Mouse (Mus musculus) limb, embryonic 10.5 days (tissue): ENCODE data around the gene Taf1d. TPM values are rescaled to one million over a fixed set of nuclear protein-coding genes. Genes with fewer than 3 reads are reported as not detected.
"Not testable (repeated sequence)": the region's sequence is repeated elsewhere in the genome, so short reads cannot be mapped to it uniquely, and the experiment has no call there.

ENCODE experiments used
- DNase-seq: peaks from one replicate; pipeline ENCODE4 v3.0.0-alpha.2; 2017; ENCODE audit warnings: low spot score
- H3K27ac ChIP-seq: fragments of 300-500 bp; sonication (generic); 2 replicates; pipeline ENCODE4 v1.5.1; 2016; ENCODE audit warnings: mild to moderate bottlenecking
- H3K27me3 ChIP-seq: fragments of 300-500 bp; sonication (generic); 2 replicates; pipeline ENCODE4 v1.6.1; 2016; ENCODE audit warnings: low read depth, mild to moderate bottlenecking; ENCODE audit not compliant: poor library complexity, severe bottlenecking
- H3K36me3 ChIP-seq: fragments of 300-500 bp; sonication (generic); 2 replicates; pipeline ENCODE4 v1.6.1; 2016; ENCODE audit warnings: mild to moderate bottlenecking, moderate library complexity
- H3K4me1 ChIP-seq: fragments of 300-500 bp; sonication (generic); 2 replicates; pipeline ENCODE4 v1.6.1; 2016
- H3K4me3 ChIP-seq: fragments of 300-500 bp; sonication (generic); 2 replicates; pipeline ENCODE4 v1.5.1; 2016; ENCODE audit warnings: mild to moderate bottlenecking, moderate library complexity
- H3K9me3 ChIP-seq: fragments of 300-500 bp; sonication (generic); replicated peaks from 2 replicates; pipeline ENCODE4 v1.6.1; 2016; ENCODE audit warnings: mild to moderate bottlenecking
- WGBS: fragments of 180-500 bp; shearing (Covaris S2); methylation state at CpG from one replicate; pipeline ENCODE4 v1.1.7; 2016; 5-methylcytosine and 5-hydroxymethylcytosine counted together
- polyA plus RNA-seq: library from polyadenylated mRNA; unstranded; fragments of >200 nt; fragmentation: Nextera tagmentation; extraction: Ambion mirVana; gene quantifications from 2 replicates; pipeline ENCODE4 v1.2.1, GENCODE M21; 2016

The Taf1d gene
- polyA plus RNA-seq, 1 experiment from 2014 or later: 90.8 TPM

DNA sequence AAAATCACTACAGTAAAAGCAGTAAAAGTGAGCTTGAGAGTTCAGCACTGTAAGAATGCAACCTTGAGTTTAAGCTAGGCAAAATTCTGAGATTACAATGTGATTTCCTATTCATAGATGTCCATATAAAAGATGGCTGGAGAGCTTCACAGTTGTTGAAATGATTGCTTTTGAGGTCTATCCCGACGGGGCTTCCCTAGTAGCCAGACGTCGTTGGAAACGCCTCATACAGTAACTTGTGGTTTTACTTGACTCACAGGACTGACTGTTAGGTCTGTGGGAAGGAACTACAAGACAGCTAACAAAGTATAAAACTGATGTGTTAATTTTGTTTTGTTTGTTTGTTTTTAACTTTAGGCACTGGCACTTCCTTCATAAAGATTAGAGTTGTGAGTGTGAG is 7.6 kb downstream of the Taf1d start:
- H3K36me3 ChIP-seq: peaks cover 99% of the 10 kb centered on the region
- H3K27ac ChIP-seq: no peak overlapping the region
- WGBS: 91% methylated on average over 5 of the region's 5 CpGs
- H3K4me3 ChIP-seq: no peak overlapping the region
- DNase-seq: no peak
- H3K27me3 ChIP-seq: no peaks in the 10 kb centered on the region
- no peaks in the 10 kb centered on the region for H3K9me3 ChIP-seq
- 0 out of 2 replicates have a peak, but pooled peaks cover 5% of the 10 kb centered on the region for H3K4me1 ChIP-seq

- H3K9me3 ChIP-seq: no peaks in the 10 kb centered on the region
- WGBS: 100% methylated on average over 1 of the region's 1 CpGs
- H3K27ac ChIP-seq: no peak overlapping the region
- H3K36me3 ChIP-seq: peaks cover 96% of the 10 kb centered on the region
- no peak overlapping the region for H3K4me3 ChIP-seq
- H3K4me1 ChIP-seq: no peaks in the 10 kb centered on the region
- no peak for DNase-seq
- no peaks in the 10 kb centered on the region for H3K27me3 ChIP-seq
Observed at GRCm38 (mm10) chr9:15314619-15315018, 8.6 kb downstream of the Taf1d start.

DNA sequence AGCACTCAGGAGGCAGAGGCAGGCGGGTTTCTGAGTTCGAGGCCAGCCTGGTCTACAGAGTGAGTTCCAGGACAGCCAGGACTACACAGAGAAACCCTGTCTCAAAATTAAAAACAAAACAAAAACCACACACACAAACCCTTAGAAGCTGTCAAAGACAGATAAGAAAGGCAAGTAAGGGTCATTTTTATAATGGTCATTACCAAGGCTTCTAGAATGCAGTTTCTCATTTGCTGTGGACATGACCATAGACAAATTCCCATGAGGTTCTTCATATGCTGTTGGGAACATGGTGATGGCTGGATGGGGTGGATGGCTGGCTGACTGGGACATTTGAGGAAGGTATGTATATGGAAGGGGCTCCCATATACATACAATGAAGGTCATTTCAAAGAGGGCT is 10.3 kb downstream of the Taf1d start:
- not testable (repeated sequence) for H3K4me1 ChIP-seq, H3K4me3 ChIP-seq, H3K27ac ChIP-seq, DNase-seq, H3K9me3 ChIP-seq, H3K27me3 ChIP-seq
- H3K36me3 ChIP-seq: peaks cover 96% of the 10 kb centered on the region
- 93% methylated on average over 2 of the region's 2 CpGs for WGBS

DNA sequence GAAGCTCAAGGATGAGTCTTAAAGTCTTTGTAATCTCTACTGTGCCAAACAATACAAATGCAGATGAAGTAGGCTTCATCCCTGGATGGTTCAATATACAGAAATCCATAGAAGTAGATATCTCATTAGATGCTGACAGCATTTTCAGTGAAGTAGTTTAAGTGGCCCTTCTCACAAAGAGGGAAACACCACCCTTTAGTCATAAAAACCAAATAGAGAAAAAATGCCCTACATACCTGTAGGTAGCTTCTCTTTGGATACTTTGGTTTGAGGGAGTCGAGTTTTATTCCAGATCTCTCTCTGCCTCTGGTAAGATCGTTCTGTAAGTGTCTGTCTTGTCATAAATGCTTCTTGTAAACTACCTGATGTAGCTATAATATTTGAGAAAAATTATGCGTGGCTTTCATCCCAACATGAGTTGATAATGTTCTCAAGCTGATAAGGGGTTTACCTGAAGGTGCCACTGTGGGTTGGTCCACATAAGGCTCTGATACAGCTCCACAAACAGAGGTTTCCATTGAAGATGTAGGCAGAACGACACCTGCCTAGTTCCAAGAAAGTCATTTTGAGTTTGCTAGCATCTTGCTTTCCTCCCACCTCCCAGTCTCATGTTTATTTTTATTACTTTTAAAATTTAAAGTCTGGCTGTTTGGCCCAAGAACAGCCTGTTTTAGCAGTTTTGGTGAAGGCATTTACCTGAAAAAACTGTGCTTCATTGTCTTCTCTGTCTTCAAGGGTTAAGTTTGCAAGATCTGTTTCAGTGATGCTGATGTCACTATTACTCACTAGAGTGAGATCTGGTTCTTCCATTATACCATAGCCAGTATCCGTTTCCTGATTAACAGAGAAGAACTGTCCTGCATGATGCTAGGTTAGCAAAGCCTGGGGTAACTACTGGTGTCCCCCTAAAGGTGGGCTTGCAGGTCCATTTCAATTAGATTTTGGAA is 11.5 kb downstream of the Taf1d start:
- no peak for DNase-seq
- Histone ChIP-seq H3K36me3 (peaks cover 96% of the 10 kb centered on the region), H3K4me3 (no peak overlapping the region), H3K27ac (no peak overlapping the region), H3K9me3 (no peaks in the 10 kb centered on the region), H3K27me3 (no peaks in the 10 kb centered on the region), H3K4me1 (no peaks in the 10 kb centered on the region)
- WGBS: 54% methylated on average over 5 of the region's 5 CpGs

- Histone ChIP-seq H3K36me3 (peaks cover 96% of the 10 kb centered on the region), H3K4me1 (no peaks in the 10 kb centered on the region), H3K27ac (no peak overlapping the region), H3K4me3 (no peak overlapping the region), H3K9me3 (no peaks in the 10 kb centered on the region), H3K27me3 (no peaks in the 10 kb centered on the region)
- no peak for DNase-seq
- 79% methylated on average over 2 of the region's 2 CpGs for WGBS
Observed at GRCm38 (mm10) chr9:15318170-15318742, 12.2 kb downstream of the Taf1d start.

DNA sequence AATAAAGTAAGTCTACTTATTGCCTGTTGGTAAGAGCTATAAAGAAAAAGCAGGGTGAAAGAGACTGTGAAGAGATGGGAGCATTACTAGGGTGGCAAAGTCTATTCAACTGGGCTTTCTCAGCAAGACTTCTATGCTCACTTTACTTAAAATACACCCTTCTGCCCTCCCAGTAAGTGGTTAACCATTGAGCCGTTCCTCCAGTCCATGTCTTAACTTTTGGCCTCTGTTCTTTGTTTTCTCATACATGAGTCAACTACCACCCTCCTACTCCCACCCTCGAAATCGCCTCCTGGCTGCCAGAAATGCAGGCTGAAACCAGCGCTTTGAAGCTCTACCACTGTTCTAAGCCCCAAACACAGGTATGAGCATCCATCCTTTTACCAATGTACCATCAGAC is 31.8 kb downstream of the Taf1d start:
- WGBS: 94% methylated on average over 4 of the region's 4 CpGs
- Histone ChIP-seq H3K27me3 (no peaks in the 10 kb centered on the region), H3K9me3 (no peaks in the 10 kb centered on the region), H3K36me3 (peaks cover 97% of the 10 kb centered on the region), H3K4me1 (no peaks in the 10 kb centered on the region), H3K27ac (no peak overlapping the region), H3K4me3 (no peak overlapping the region)
- no peak for DNase-seq

- Histone ChIP-seq H3K4me1 (no peaks in the 10 kb centered on the region), H3K27ac (no peak overlapping the region), H3K9me3 (no peaks in the 10 kb centered on the region), H3K27me3 (no peaks in the 10 kb centered on the region), H3K36me3 (peaks cover 89% of the 10 kb centered on the region), H3K4me3 (no peak overlapping the region)
- no peak for DNase-seq
- WGBS: 63% methylated on average over 2 of the region's 2 CpGs
Observed at GRCm38 (mm10) chr9:15349925-15350324, 43.9 kb downstream of the Taf1d start.

DNA sequence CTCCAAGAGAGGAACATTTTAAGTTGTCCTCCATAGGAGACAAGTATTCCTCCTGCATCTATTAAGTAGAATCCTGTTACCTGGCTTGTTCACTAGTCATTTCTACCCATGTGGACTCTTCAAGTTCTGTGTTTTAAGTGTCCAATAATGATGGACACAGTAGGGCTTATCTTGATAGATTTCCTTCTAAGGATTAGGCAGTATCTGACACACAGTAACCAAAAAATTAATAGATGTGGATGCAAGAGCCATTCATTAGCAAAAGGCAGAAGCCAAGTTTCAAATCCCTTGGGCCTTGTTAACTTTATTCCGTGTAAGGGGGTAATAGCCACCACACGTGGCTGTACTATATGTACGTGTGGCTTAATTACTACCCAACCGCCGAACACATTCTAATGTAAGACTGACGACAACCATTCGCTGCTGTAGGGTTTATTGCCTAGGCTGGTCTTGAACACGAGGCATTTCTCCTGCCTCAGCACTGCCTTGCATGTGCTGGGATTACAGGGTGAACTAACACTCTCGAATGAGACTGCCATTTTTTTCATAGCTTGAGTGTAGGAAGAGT is 51.0 kb downstream of the Taf1d start:
- Histone ChIP-seq H3K4me3 (peak overlapping the region; percentile 79), H3K36me3 (peaks cover 21% of the 10 kb centered on the region), H3K9me3 (no peaks in the 10 kb centered on the region), H3K27ac (peak overlapping the region; percentile 93), H3K4me1 (peaks cover 8% of the 10 kb centered on the region; the same call in 1 of the 2 replicates), H3K27me3 (no peaks in the 10 kb centered on the region)
- WGBS: under 1% methylated on average over 9 of the region's 9 CpGs
- DNase-seq: no peak

DNA sequence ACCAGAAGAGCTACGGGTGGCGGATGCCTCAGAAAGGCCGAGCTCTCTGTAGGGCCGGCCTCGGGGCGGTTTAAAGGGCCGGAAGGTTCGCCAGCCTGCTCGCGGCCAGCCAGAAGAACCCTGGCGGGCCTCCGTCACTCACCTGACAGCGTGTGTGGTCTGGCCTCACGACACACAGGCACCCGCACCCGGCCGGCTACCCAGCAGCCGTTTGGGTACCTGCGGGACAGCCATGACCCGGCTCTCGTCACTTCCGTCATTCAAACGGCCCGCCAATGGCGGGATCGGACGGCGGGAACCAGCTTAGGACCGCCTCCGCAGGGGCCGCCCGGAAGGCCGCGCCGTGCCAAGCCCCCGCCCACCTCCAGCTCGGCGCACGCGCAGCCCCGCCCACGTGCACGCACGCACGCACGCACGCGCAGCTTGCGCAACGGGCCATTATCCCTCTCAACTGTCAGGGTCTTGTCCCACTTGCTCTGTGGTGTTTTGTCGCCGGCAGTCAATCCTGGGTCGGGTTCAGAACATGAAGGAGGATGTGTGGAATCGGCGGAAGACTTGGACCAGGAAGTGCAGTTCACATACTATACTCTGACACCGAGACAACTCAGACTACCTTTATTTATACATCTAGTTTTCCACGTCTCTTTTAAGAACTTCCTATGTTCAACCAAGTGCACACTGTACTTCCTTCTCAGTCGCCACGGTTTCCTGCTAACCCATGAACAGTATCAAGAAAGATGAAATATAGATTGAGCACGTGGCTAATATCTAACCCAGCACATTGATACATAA is 51.7 kb downstream of the Taf1d start, which contains the start of gene Cep295:
Gene Cep295 (minus strand): TSS at position 305 of the 792 bp plus-strand sequence.
- WGBS: 3% methylated on average over 60 of the region's 60 CpGs
- peak; percentile 98 for DNase-seq
- Histone ChIP-seq H3K4me1 (peaks cover 8% of the 10 kb centered on the region; the same call in 1 of the 2 replicates), H3K4me3 (peak within 1 kb of the TSS; percentile 79), H3K27ac (peak within 1 kb of the TSS; percentile 93), H3K27me3 (no peaks in the 10 kb centered on the region), H3K36me3 (peaks cover 14% of the 10 kb centered on the region), H3K9me3 (no peaks in the 10 kb centered on the region)

- no peak overlapping the region for H3K27ac ChIP-seq
- H3K36me3 ChIP-seq: no peaks in the 10 kb centered on the region
- DNase-seq: no peak
- WGBS: 97% methylated on average over 1 of the region's 1 CpGs
- H3K9me3 ChIP-seq: no peaks in the 10 kb centered on the region
- H3K4me1 ChIP-seq: no peaks in the 10 kb centered on the region
- H3K4me3 ChIP-seq: no peak overlapping the region
- H3K27me3 ChIP-seq: no peaks in the 10 kb centered on the region
Observed at GRCm38 (mm10) chr9:15364843-15365242, 58.8 kb downstream of the Taf1d start.

- no peak for DNase-seq
- 89% methylated on average over 1 of the region's 1 CpGs for WGBS
- H3K27ac ChIP-seq: no peak overlapping the region
- no peaks in the 10 kb centered on the region for H3K27me3 ChIP-seq
- no peaks in the 10 kb centered on the region for H3K36me3 ChIP-seq
- no peaks in the 10 kb centered on the region for H3K9me3 ChIP-seq
- H3K4me1 ChIP-seq: no peaks in the 10 kb centered on the region
- no peak overlapping the region for H3K4me3 ChIP-seq
Observed at GRCm38 (mm10) chr9:15365856-15366255, 59.8 kb downstream of the Taf1d start.

DNA sequence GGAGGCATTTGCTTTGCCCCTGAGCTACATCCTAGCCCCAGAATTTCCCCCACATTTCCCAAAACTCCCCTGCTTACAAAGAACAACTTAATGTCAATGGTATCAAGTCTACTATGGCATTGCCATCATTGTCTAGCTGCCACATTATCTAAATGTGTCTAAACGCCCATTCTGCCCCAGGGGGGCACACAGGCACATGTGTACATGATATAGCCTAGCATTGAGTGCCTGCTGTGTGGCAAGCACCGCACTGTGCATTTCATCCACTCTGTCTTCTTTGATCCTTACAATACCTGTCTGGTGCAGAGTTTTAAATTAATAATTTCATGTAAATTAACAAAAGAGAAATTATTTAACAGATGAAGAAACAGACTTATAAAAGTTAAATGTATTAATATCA is 60.2 kb downstream of the Taf1d start:
- Histone ChIP-seq H3K4me3 (no peak overlapping the region), H3K27ac (no peak overlapping the region), H3K36me3 (no peaks in the 10 kb centered on the region), H3K9me3 (no peaks in the 10 kb centered on the region), H3K4me1 (no peaks in the 10 kb centered on the region), H3K27me3 (no peaks in the 10 kb centered on the region)
- no peak for DNase-seq
- WGBS: 71% methylated on average over 2 of the region's 2 CpGs
